Mouse (Mus musculus) lung, postnatal 0 days (tissue): Measurements from ENCODE around the gene Tspan9. TPM values are rescaled to one million over a fixed set of nuclear protein-coding genes. Genes with fewer than 3 reads are reported as not detected.

Experiments used
- ATAC-seq: fragments of 200-750 bp; cut with Nextera tagmentation; 2 replicates; pipeline ENCODE4 v1.8.0; 2017; ENCODE audit warnings: moderate library complexity
- DNase-seq: peaks from one replicate; pipeline ENCODE4 v3.0.0-alpha.2; 2016; ENCODE audit warnings: low spot score
- H3K27ac ChIP-seq: fragments of 300-500 bp; sonication (generic); 2 replicates; pipeline ENCODE4 v1.5.1; 2014; ENCODE audit warnings: antibody characterized with exemption, mild to moderate bottlenecking, low read length, mixed read lengths
- H3K27me3 ChIP-seq: fragments of 300-500 bp; sonication (generic); replicated peaks from 2 replicates; pipeline ENCODE4 v1.6.1; 2014; ENCODE audit warnings: low read length, mixed read lengths; ENCODE audit not compliant: insufficient read depth
- H3K36me3 ChIP-seq: fragments of 300-500 bp; sonication (generic); 2 replicates; pipeline ENCODE4 v1.6.1; 2014; ENCODE audit warnings: low read length, mixed read lengths; ENCODE audit not compliant: insufficient read depth
- H3K4me1 ChIP-seq: fragments of 300-500 bp; sonication (generic); 2 replicates; pipeline ENCODE4 v1.6.1; 2014; ENCODE audit warnings: antibody characterized with exemption, low read depth, low read length, mixed read lengths; ENCODE audit not compliant: insufficient read depth
- H3K4me2 ChIP-seq: fragments of 300-500 bp; sonication (generic); replicated peaks from 2 replicates; pipeline ENCODE4 v1.6.1; 2014; ENCODE audit warnings: low read depth, mild to moderate bottlenecking, low read length, moderate library complexity, mixed read lengths
- H3K4me3 ChIP-seq: fragments of 300-500 bp; sonication (generic); 2 replicates; pipeline ENCODE4 v1.5.1; 2014; ENCODE audit warnings: low read depth, low read length
- H3K9ac ChIP-seq: fragments of 300-500 bp; sonication (generic); replicated peaks from 2 replicates; pipeline ENCODE4 v1.6.1; 2014; ENCODE audit warnings: low read depth, mild to moderate bottlenecking
- H3K9me3 ChIP-seq: fragments of 300-500 bp; sonication (generic); 2 replicates; pipeline ENCODE4 v1.6.1; 2016; ENCODE audit warnings: low read length, mixed read lengths
- CTCF ChIP-seq: IDR thresholded peaks from 2 replicates; pipeline ENCODE4 v1.5.1; 2016; ENCODE audit warnings: antibody characterized with exemption, mild to moderate bottlenecking
- EP300 ChIP-seq: IDR thresholded peaks from 2 replicates; pipeline ENCODE4 v1.6.1; 2016; ENCODE audit warnings: antibody characterized with exemption, mild to moderate bottlenecking, control low read depth
- WGBS: fragments of 180-500 bp; shearing (Covaris S2); extraction: QIAGEN DNeasy Blood & Tissue Kit; methylation state at CpG from one replicate; pipeline ENCODE4 v1.1.7; 2014; 5-methylcytosine and 5-hydroxymethylcytosine counted together
- polyA plus RNA-seq: library from polyadenylated mRNA; unstranded; fragments of >200 nt; fragmentation: Nextera tagmentation; extraction: Ambion mirVana; gene quantifications from 2 replicates; pipeline ENCODE4 v1.2.1, GENCODE M21; 2015

Tspan9 gene
- polyA plus RNA-seq, 1 experiment from 2014 or later = 136 TPM

GRCm38 (mm10) chr6:128095906-128096305 lies 47.5 kb downstream of the Tspan9 start:
- Histone ChIP-seq H3K27ac (no peak overlapping the region), H3K27me3 (no peaks in the 10 kb centered on the region), H3K9me3 (no peaks in the 10 kb centered on the region), H3K36me3 (no peaks in the 10 kb centered on the region), H3K4me1 (peaks cover 5% of the 10 kb centered on the region), H3K4me3 (no peak overlapping the region), H3K9ac (no peak overlapping the region), H3K4me2 (no peak overlapping the region)
- WGBS = 64% methylated on average over 8 of the region's 8 CpGs
- ATAC-seq (no peak), DNase-seq (no peak)
- TF ChIP-seq CTCF = no peak
- no peak for TF ChIP-seq EP300

DNA sequence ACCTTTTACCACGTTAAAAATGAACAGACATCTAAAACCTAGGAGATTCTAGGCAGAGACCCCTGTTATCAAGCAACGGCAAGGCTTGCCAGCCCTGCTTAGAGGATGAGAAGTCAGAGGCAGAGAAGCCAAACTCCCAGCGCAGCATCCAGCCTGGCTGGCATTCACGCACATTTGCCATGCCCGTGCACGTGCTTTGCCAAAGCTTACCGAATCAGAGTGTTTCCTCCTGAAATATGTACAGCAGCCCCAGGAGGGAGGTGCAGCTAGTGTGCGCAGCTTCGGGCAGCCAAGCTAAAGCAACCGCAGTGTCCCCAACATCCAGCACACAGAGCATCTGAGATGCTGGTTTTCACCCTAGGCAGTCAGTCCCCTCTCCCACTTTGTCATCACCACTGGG lies 48.3 kb downstream of the Tspan9 start:
- Histone ChIP-seq H3K27ac (no peak overlapping the region), H3K27me3 (no peaks in the 10 kb centered on the region), H3K4me3 (no peak overlapping the region), H3K9me3 (no peaks in the 10 kb centered on the region), H3K4me1 (peaks cover 8% of the 10 kb centered on the region), H3K4me2 (no peak overlapping the region), H3K9ac (no peak overlapping the region), H3K36me3 (no peaks in the 10 kb centered on the region)
- WGBS = 90% methylated on average over 10 of the region's 10 CpGs
- ATAC-seq (no peak), DNase-seq (no peak)
- TF ChIP-seq EP300 (no peak), CTCF (no peak)

GRCm38 (mm10) chr6:128093856-128094628 lies 49.4 kb downstream of the Tspan9 start:
- DNase-seq = no peak
- H3K4me1 ChIP-seq = peaks cover 19% of the 10 kb centered on the region

GRCm38 (mm10) chr6:128092621-128093020 lies 50.8 kb downstream of the Tspan9 start:
- TF ChIP-seq EP300 = no peak
- TF ChIP-seq CTCF = no peak
- H3K36me3 ChIP-seq = no peaks in the 10 kb centered on the region
- no peak for ATAC-seq
- H3K4me3 ChIP-seq = no peak overlapping the region
- WGBS = 74% methylated on average over 5 of the region's 5 CpGs
- no peaks in the 10 kb centered on the region for H3K9me3 ChIP-seq
- no peaks in the 10 kb centered on the region for H3K27me3 ChIP-seq
- no peak for DNase-seq
- no peak overlapping the region for H3K4me2 ChIP-seq
- H3K27ac ChIP-seq = no peak overlapping the region
- H3K9ac ChIP-seq = no peak overlapping the region
- peaks cover 19% of the 10 kb centered on the region for H3K4me1 ChIP-seq

More at GRCm38 (mm10) chr6:128093856-128094628, 49.4 kb downstream of the Tspan9 start:
- 71% methylated on average over 15 of the region's 15 CpGs for WGBS
- H3K27ac ChIP-seq = no peak overlapping the region
- no peak overlapping the region for H3K9ac ChIP-seq
- H3K9me3 ChIP-seq = no peaks in the 10 kb centered on the region
- TF ChIP-seq CTCF = no peak
- no peak for TF ChIP-seq EP300
- no peaks in the 10 kb centered on the region for H3K36me3 ChIP-seq
- H3K27me3 ChIP-seq = no peaks in the 10 kb centered on the region
- ATAC-seq = no peak
- H3K4me3 ChIP-seq = no peak overlapping the region
- H3K4me2 ChIP-seq = no peak overlapping the region

DNA sequence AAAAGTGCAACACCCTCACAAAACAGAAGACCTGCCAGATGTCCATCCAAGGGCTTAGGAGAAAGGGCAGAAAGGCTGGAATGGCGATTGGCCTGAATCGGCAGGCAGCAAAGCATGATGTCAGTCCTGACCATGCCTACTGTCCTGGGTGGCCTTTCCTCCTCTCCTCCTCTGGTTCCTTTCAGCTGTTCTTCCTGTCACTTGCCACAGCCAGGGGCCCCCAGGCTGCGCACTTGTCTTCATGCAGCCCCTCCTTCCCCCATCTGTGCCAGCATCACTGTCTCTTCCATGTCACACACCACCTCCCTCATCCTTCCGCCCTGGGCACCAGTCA lies 51.6 kb downstream of the Tspan9 start:
- Histone ChIP-seq H3K27ac (no peak overlapping the region), H3K9me3 (no peaks in the 10 kb centered on the region), H3K9ac (no peak overlapping the region), H3K4me3 (no peak overlapping the region), H3K4me2 (no peak overlapping the region), H3K36me3 (no peaks in the 10 kb centered on the region), H3K27me3 (no peaks in the 10 kb centered on the region), H3K4me1 (peaks cover 19% of the 10 kb centered on the region)
- DNase-seq (no peak), ATAC-seq (no peak)
- WGBS = 77% methylated on average over 4 of the region's 4 CpGs
- TF ChIP-seq EP300 (no peak), CTCF (no peak)

- TF ChIP-seq EP300 (no peak), CTCF (peak; percentile 90)
- WGBS = 40% methylated on average over 6 of the region's 6 CpGs
- Histone ChIP-seq H3K36me3 (no peaks in the 10 kb centered on the region), H3K4me1 (peaks cover 19% of the 10 kb centered on the region), H3K4me3 (no peak overlapping the region), H3K27me3 (no peaks in the 10 kb centered on the region), H3K9ac (no peak overlapping the region), H3K4me2 (no peak overlapping the region), H3K9me3 (no peaks in the 10 kb centered on the region), H3K27ac (no peak overlapping the region)
- ATAC-seq (0 out of 2 replicates have a peak, but pooled peaks have one; percentile 20), DNase-seq (peak; percentile 70)
Observed at GRCm38 (mm10) chr6:128090985-128091832, 52.2 kb downstream of the Tspan9 start.
